Mouse (Mus musculus): ENCODE results near the gene Etl4. TPM values are rescaled to one million over a fixed set of nuclear protein-coding genes. Genes with fewer than 3 reads are reported as not detected.
"Not testable (repeated sequence)": the region's sequence is repeated elsewhere in the genome, so short reads cannot be mapped to it uniquely, and the experiment has no call there.

Etl4 gene
- polyA plus RNA-seq, 1 experiment from 2014 or later: 10.8 TPM

GRCm38 (mm10) chr2:20125914-20126313, 216.3 kb downstream of the Etl4 start:
- no peaks in the 10 kb centered on the region for H3K4me1 ChIP-seq (ENCODE audit: control insufficient read depth, insufficient read depth, low read length)
- no peaks in the 10 kb centered on the region for H3K9me3 ChIP-seq (replicated peaks; ENCODE audit: control insufficient read depth, low read length)
- no peak overlapping the region for H3K9ac ChIP-seq (ENCODE audit: low read length)
- H3K27ac ChIP-seq (ENCODE audit: low read length): no peak overlapping the region
- H3K4me3 ChIP-seq (ENCODE audit: low read length): no peak overlapping the region
- H3K4me2 ChIP-seq (ENCODE audit: low read depth, low read length): no peak overlapping the region
- no peaks in the 10 kb centered on the region for H3K36me3 ChIP-seq (ENCODE audit: control insufficient read depth, insufficient read depth)
- H3K27me3 ChIP-seq (ENCODE audit: control insufficient read depth, insufficient read depth, low read length): no peaks in the 10 kb centered on the region
- ATAC-seq (replicated peaks; ENCODE audit: extremely low read depth, insufficient read depth, low FRiP score): no peak

- H3K4me3 ChIP-seq (ENCODE audit: low read length): no peak overlapping the region
- no peak overlapping the region for H3K4me2 ChIP-seq (ENCODE audit: low read depth, low read length)
- no peak overlapping the region for H3K9ac ChIP-seq (ENCODE audit: low read length)
- H3K27ac ChIP-seq (ENCODE audit: low read length): no peak overlapping the region
- H3K9me3 ChIP-seq (replicated peaks; ENCODE audit: control insufficient read depth, low read length): no peaks in the 10 kb centered on the region
- ATAC-seq (replicated peaks; ENCODE audit: extremely low read depth, insufficient read depth, low FRiP score): no peak
- WGBS: 29% methylated on average over 2 of the region's 2 CpGs
- H3K27me3 ChIP-seq (ENCODE audit: control insufficient read depth, insufficient read depth, low read length): no peaks in the 10 kb centered on the region
- no peaks in the 10 kb centered on the region for H3K36me3 ChIP-seq (ENCODE audit: control insufficient read depth, insufficient read depth)
- no peaks in the 10 kb centered on the region for H3K4me1 ChIP-seq (ENCODE audit: control insufficient read depth, insufficient read depth, low read length)
Measured at GRCm38 (mm10) chr2:20131792-20132191, 222.2 kb downstream of the Etl4 start.

GRCm38 (mm10) chr2:20138426-20138825, 228.8 kb downstream of the Etl4 start:
- Histone ChIP-seq H3K27ac (ENCODE audit: low read length) (no peak overlapping the region), H3K4me1 (ENCODE audit: control insufficient read depth, insufficient read depth, low read length) (no peaks in the 10 kb centered on the region), H3K9ac (ENCODE audit: low read length) (no peak overlapping the region), H3K4me2 (ENCODE audit: low read depth, low read length) (no peak overlapping the region), H3K36me3 (ENCODE audit: control insufficient read depth, insufficient read depth) (no peaks in the 10 kb centered on the region), H3K4me3 (ENCODE audit: low read length) (no peak overlapping the region), H3K9me3 (replicated peaks; ENCODE audit: control insufficient read depth, low read length) (no peaks in the 10 kb centered on the region), H3K27me3 (ENCODE audit: control insufficient read depth, insufficient read depth, low read length) (no peaks in the 10 kb centered on the region)
- ATAC-seq (replicated peaks; ENCODE audit: extremely low read depth, insufficient read depth, low FRiP score): no peak
- 55% methylated on average over 1 of the region's 1 CpGs for WGBS

- Histone ChIP-seq H3K27me3 (ENCODE audit: control insufficient read depth, insufficient read depth, low read length) (no peaks in the 10 kb centered on the region), H3K9ac (ENCODE audit: low read length) (no peak overlapping the region), H3K36me3 (ENCODE audit: control insufficient read depth, insufficient read depth) (no peaks in the 10 kb centered on the region), H3K27ac (ENCODE audit: low read length) (no peak overlapping the region), H3K4me1 (ENCODE audit: control insufficient read depth, insufficient read depth, low read length) (peaks cover 3% of the 10 kb centered on the region), H3K4me3 (ENCODE audit: low read length) (no peak overlapping the region), H3K9me3 (replicated peaks; ENCODE audit: control insufficient read depth, low read length) (no peaks in the 10 kb centered on the region), H3K4me2 (ENCODE audit: low read depth, low read length) (no peak overlapping the region)
- WGBS: 53% methylated on average over 4 of the region's 4 CpGs
- ATAC-seq (replicated peaks; ENCODE audit: extremely low read depth, insufficient read depth, low FRiP score): no peak
Measured at GRCm38 (mm10) chr2:20145368-20145767, 235.8 kb downstream of the Etl4 start.

- Histone ChIP-seq H3K4me2 (ENCODE audit: low read depth, low read length) (no peak overlapping the region), H3K27me3 (ENCODE audit: control insufficient read depth, insufficient read depth, low read length) (no peaks in the 10 kb centered on the region), H3K27ac (ENCODE audit: low read length) (peak overlapping the region; percentile 69), H3K9me3 (replicated peaks; ENCODE audit: control insufficient read depth, low read length) (no peaks in the 10 kb centered on the region), H3K4me1 (ENCODE audit: control insufficient read depth, insufficient read depth, low read length) (peaks cover 17% of the 10 kb centered on the region), H3K36me3 (ENCODE audit: control insufficient read depth, insufficient read depth) (no peaks in the 10 kb centered on the region), H3K4me3 (ENCODE audit: low read length) (no peak overlapping the region), H3K9ac (ENCODE audit: low read length) (no peak overlapping the region)
- no peak for ATAC-seq (replicated peaks; ENCODE audit: extremely low read depth, insufficient read depth, low FRiP score)
- WGBS: 63% methylated on average over 1 of the region's 1 CpGs
Measured at GRCm38 (mm10) chr2:20167073-20167472, 257.5 kb downstream of the Etl4 start.

GRCm38 (mm10) chr2:20167566-20167965, 258.0 kb downstream of the Etl4 start:
- no peaks in the 10 kb centered on the region for H3K27me3 ChIP-seq (ENCODE audit: control insufficient read depth, insufficient read depth, low read length)
- 25% methylated on average over 5 of the region's 5 CpGs for WGBS
- peak overlapping the region; percentile 81 for H3K27ac ChIP-seq (ENCODE audit: low read length)
- ATAC-seq (replicated peaks; ENCODE audit: extremely low read depth, insufficient read depth, low FRiP score): peak; percentile 67; the same call in 1 of the 2 replicates
- H3K9me3 ChIP-seq (replicated peaks; ENCODE audit: control insufficient read depth, low read length): no peaks in the 10 kb centered on the region
- H3K9ac ChIP-seq (ENCODE audit: low read length): no peak overlapping the region
- no peak overlapping the region for H3K4me3 ChIP-seq (ENCODE audit: low read length)
- H3K36me3 ChIP-seq (ENCODE audit: control insufficient read depth, insufficient read depth): no peaks in the 10 kb centered on the region
- H3K4me2 ChIP-seq (ENCODE audit: low read depth, low read length): no peak overlapping the region
- peaks cover 17% of the 10 kb centered on the region for H3K4me1 ChIP-seq (ENCODE audit: control insufficient read depth, insufficient read depth, low read length)

GRCm38 (mm10) chr2:20168156-20168555, 258.6 kb downstream of the Etl4 start:
- H3K4me1 ChIP-seq (ENCODE audit: control insufficient read depth, insufficient read depth, low read length): peaks cover 17% of the 10 kb centered on the region
- H3K4me2 ChIP-seq (ENCODE audit: low read depth, low read length): no peak overlapping the region
- H3K9ac ChIP-seq (ENCODE audit: low read length): no peak overlapping the region
- H3K9me3 ChIP-seq (replicated peaks; ENCODE audit: control insufficient read depth, low read length): no peaks in the 10 kb centered on the region
- no peak overlapping the region for H3K4me3 ChIP-seq (ENCODE audit: low read length)
- H3K27ac ChIP-seq (ENCODE audit: low read length): peak overlapping the region; percentile 81
- no peak for ATAC-seq (replicated peaks; ENCODE audit: extremely low read depth, insufficient read depth, low FRiP score)
- no peaks in the 10 kb centered on the region for H3K36me3 ChIP-seq (ENCODE audit: control insufficient read depth, insufficient read depth)
- WGBS: 80% methylated on average over 4 of the region's 4 CpGs
- no peaks in the 10 kb centered on the region for H3K27me3 ChIP-seq (ENCODE audit: control insufficient read depth, insufficient read depth, low read length)

- H3K9ac ChIP-seq (ENCODE audit: low read length); H3K27me3 ChIP-seq (ENCODE audit: control insufficient read depth, insufficient read depth, low read length); H3K9me3 ChIP-seq (replicated peaks; ENCODE audit: control insufficient read depth, low read length); H3K4me3 ChIP-seq (ENCODE audit: low read length); H3K27ac ChIP-seq (ENCODE audit: low read length); H3K36me3 ChIP-seq (ENCODE audit: control insufficient read depth, insufficient read depth); H3K4me1 ChIP-seq (ENCODE audit: control insufficient read depth, insufficient read depth, low read length); ATAC-seq (replicated peaks; ENCODE audit: extremely low read depth, insufficient read depth, low FRiP score); H3K4me2 ChIP-seq (ENCODE audit: low read depth, low read length): not testable (repeated sequence)
- WGBS: 67% methylated on average over 6 of the region's 6 CpGs
Measured at GRCm38 (mm10) chr2:20176456-20177184, 267.0 kb downstream of the Etl4 start.

- H3K27ac ChIP-seq (ENCODE audit: low read length); H3K4me1 ChIP-seq (ENCODE audit: control insufficient read depth, insufficient read depth, low read length); H3K27me3 ChIP-seq (ENCODE audit: control insufficient read depth, insufficient read depth, low read length); ATAC-seq (replicated peaks; ENCODE audit: extremely low read depth, insufficient read depth, low FRiP score); H3K4me2 ChIP-seq (ENCODE audit: low read depth, low read length); H3K4me3 ChIP-seq (ENCODE audit: low read length); H3K9me3 ChIP-seq (replicated peaks; ENCODE audit: control insufficient read depth, low read length); H3K9ac ChIP-seq (ENCODE audit: low read length); H3K36me3 ChIP-seq (ENCODE audit: control insufficient read depth, insufficient read depth): not testable (repeated sequence)
- 85% methylated on average over 3 of the region's 3 CpGs for WGBS
Measured at GRCm38 (mm10) chr2:20177236-20177635, 267.7 kb downstream of the Etl4 start.
